Comparison of ENCODE assay signal across 7 mouse cellular contexts in genomic region chr11:98586892-98587563, GRCm38 (mm10). TPM values are rescaled to one million over a fixed set of nuclear protein-coding genes. Genes with fewer than 3 reads are reported as not detected.
DNase-seq lines count a peak whose midpoint lies in the region; ATAC-seq lines count a peak whose summit lies in the region.

Gene Ormdl3, minus strand, starts transcription at chr11:98587368.

- H3K4me2 ChIP-seq in midbrain, embryonic 13.5 days (replicated peaks) = peak within 1 kb of the TSS; percentile 93

- ATAC-seq in granulocyte monocyte progenitor cell, adult 5-6 weeks (replicated peaks; ENCODE audit: poor library complexity, severe bottlenecking) = peak; percentile 83
- ATAC-seq in midbrain, embryonic 13.5 days = peak; percentile 96

- peak; percentile 99 for DNase-seq in adrenal gland, postnatal 10 days
- peak; percentile 100 for DNase-seq in embryonic facial prominence, embryonic 10.5 days (ENCODE audit: low spot score)
- peak; percentile 97 for DNase-seq in kidney, adult 11 months
- peak; percentile 100 for DNase-seq in limb, embryonic 10.5 days (ENCODE audit: low spot score)
- peak; percentile 95 for DNase-seq in spleen, adult 12 weeks (ENCODE audit: low spot score)

- H3K36me3 ChIP-seq in embryonic facial prominence, embryonic 10.5 days (replicated peaks) = peaks cover 21% of the 10 kb centered on the region
- H3K36me3 ChIP-seq in limb, embryonic 10.5 days = peaks cover 27% of the 10 kb centered on the region
- peaks cover 16% of the 10 kb centered on the region for H3K36me3 ChIP-seq in midbrain, embryonic 13.5 days

- no peaks in the 10 kb centered on the region for H3K9me3 ChIP-seq in embryonic facial prominence, embryonic 10.5 days
- no peaks in the 10 kb centered on the region for H3K9me3 ChIP-seq in limb, embryonic 10.5 days (replicated peaks)
- no peaks in the 10 kb centered on the region for H3K9me3 ChIP-seq in midbrain, embryonic 13.5 days

- H3K9ac ChIP-seq in midbrain, embryonic 13.5 days (replicated peaks) = peak within 1 kb of the TSS; percentile 95

- peak within 1 kb of the TSS; percentile 93 for H3K4me3 ChIP-seq in embryonic facial prominence, embryonic 10.5 days
- H3K4me3 ChIP-seq in limb, embryonic 10.5 days = peak within 1 kb of the TSS; percentile 94
- H3K4me3 ChIP-seq in midbrain, embryonic 13.5 days (replicated peaks) = peak within 1 kb of the TSS; percentile 89

- H3K4me1 ChIP-seq in embryonic facial prominence, embryonic 10.5 days = peaks cover 45% of the 10 kb centered on the region
- H3K4me1 ChIP-seq in limb, embryonic 10.5 days = peaks cover 42% of the 10 kb centered on the region
- H3K4me1 ChIP-seq in midbrain, embryonic 13.5 days (replicated peaks) = peaks cover 35% of the 10 kb centered on the region

- H3K27ac ChIP-seq in embryonic facial prominence, embryonic 10.5 days (replicated peaks) = peak within 1 kb of the TSS; percentile 86
- H3K27ac ChIP-seq in limb, embryonic 10.5 days = peak within 1 kb of the TSS; percentile 89
- peak within 1 kb of the TSS; percentile 90 for H3K27ac ChIP-seq in midbrain, embryonic 13.5 days

- H3K27me3 ChIP-seq in embryonic facial prominence, embryonic 10.5 days (replicated peaks; ENCODE audit: low read depth, poor library complexity, severe bottlenecking) = no peaks in the 10 kb centered on the region
- peaks cover 10% of the 10 kb centered on the region; the same call in 1 of the 2 replicates for H3K27me3 ChIP-seq in limb, embryonic 10.5 days (ENCODE audit: low read depth, poor library complexity, severe bottlenecking)
- H3K27me3 ChIP-seq in midbrain, embryonic 13.5 days = no peaks in the 10 kb centered on the region

- under 1% methylated on average over 49 of the region's 49 CpGs for WGBS in embryonic facial prominence, embryonic 10.5 days
- WGBS in limb, embryonic 10.5 days = under 1% methylated on average over 49 of the region's 49 CpGs
- whole genome bisulfite sequencing in midbrain, embryonic 13.5 days = under 1% methylated on average over 49 of the region's 49 CpGs

RNA-seq across cellular contexts. Expression of gene Ormdl3, which starts in this region (rescaled TPM):
- 100 to 1,000 TPM; 135 to 143 TPM for total RNA-seq in adrenal gland, postnatal 10 days (2021)
- 56.7 and 57.7 TPM in 2 replicates for polyA plus RNA-seq in embryonic facial prominence, embryonic 10.5 days (2016; fragmentation: Nextera tagmentation; extraction: Ambion mirVana)
- 5.9 and 7.3 TPM in 2 replicates for total RNA-seq in granulocyte monocyte progenitor cell, adult 5-6 weeks (2014; fragmentation: Nextera tagmentation)
- 7.7 and 8.6 TPM in 2 replicates for total RNA-seq in granulocyte monocyte progenitor cell, adult 5-6 weeks (2017)
- 46.9 and 55.0 TPM in 2 replicates for polyA plus RNA-seq in limb, embryonic 10.5 days (2016; fragmentation: Nextera tagmentation; extraction: Ambion mirVana)
- polyA plus RNA-seq in midbrain, embryonic 13.5 days (2015; fragmentation: Nextera tagmentation; extraction: Ambion mirVana) = 87.0 and 97.3 TPM in 2 replicates

Comparison
In these comparisons a context has a peak if more than half of its experiments do, and no peak if none do; other contexts are left out.
1. Peak in every context shown above with its lines: DNase-seq, ATAC-seq, H3K4me3 ChIP-seq and H3K27ac ChIP-seq.
2. RNA of gene Ormdl3 (total RNA-seq): 135 to 143 TPM in adrenal gland, postnatal 10 days; 5.9 to 8.6 TPM in granulocyte monocyte progenitor cell, adult 5-6 weeks; every median in the first group is over 10 times any median in the second.